Mouse (Mus musculus) heart, postnatal 14 days (tissue): ENCODE measurements at regions not wholly inside any gene's neighbourhood (a gene's known extent, or its start where the extent isn't known, plus 50 kb on each side); places are given as distances from the start of the nearest gene placed in this dataset.

ENCODE experiments used
- DNase-seq, 2 experiments: peaks; one replicate each; pipeline ENCODE4 v3.0.0; 2021 to 2022
- intact Hi-C: fragments of 180-260 bp; cut with DNase I; formaldehyde crosslinking; loops from one replicate; pipeline ENCODE4 v1.15.1; 2025

GRCm38 (mm10) chr15:52564078-52564477 is 1320.6 kb upstream of the Gm7489 start:
- no peak for DNase-seq
- intact Hi-C loops = no loop called here

- intact Hi-C loops = no loop called here
- no peak for DNase-seq
Measured at GRCm38 (mm10) chr15:52565449-52565851, 1319.3 kb upstream of the Gm7489 start.

GRCm38 (mm10) chr15:52570256-52570655 is 1314.5 kb upstream of the Gm7489 start:
- no peak for DNase-seq
- intact Hi-C loops = no loop called here

GRCm38 (mm10) chr15:52577614-52578013 is 1307.1 kb upstream of the Gm7489 start:
- no peak for DNase-seq
- intact Hi-C loops = no loop called here

- DNase-seq = no peak
- intact Hi-C loops = no loop called here
Measured at GRCm38 (mm10) chr15:52589391-52589790, 1295.3 kb upstream of the Gm7489 start.

GRCm38 (mm10) chr15:52599511-52599910 is 1285.2 kb upstream of the Gm7489 start:
- DNase-seq = no peak
- intact Hi-C loops = no loop called here

GRCm38 (mm10) chr15:52599957-52600356 is 1284.7 kb upstream of the Gm7489 start:
- intact Hi-C loops = no loop called here
- no peak for DNase-seq

GRCm38 (mm10) chr15:52639790-52640189 is 1244.9 kb upstream of the Gm7489 start:
- DNase-seq = no peak
- intact Hi-C loops = no loop called here

GRCm38 (mm10) chr15:52645961-52646360 is 1238.7 kb upstream of the Gm7489 start:
- intact Hi-C loops = no loop called here
- no peak for DNase-seq

GRCm38 (mm10) chr15:52657916-52658315 is 1226.8 kb upstream of the Gm7489 start:
- no peak for DNase-seq

More at GRCm38 (mm10) chr15:52657916-52658315, 1226.8 kb upstream of the Gm7489 start:
- intact Hi-C loops = no loop called here
